14 mouse cellular contexts compared by ENCODE assay signal in the genomic region with DNA sequence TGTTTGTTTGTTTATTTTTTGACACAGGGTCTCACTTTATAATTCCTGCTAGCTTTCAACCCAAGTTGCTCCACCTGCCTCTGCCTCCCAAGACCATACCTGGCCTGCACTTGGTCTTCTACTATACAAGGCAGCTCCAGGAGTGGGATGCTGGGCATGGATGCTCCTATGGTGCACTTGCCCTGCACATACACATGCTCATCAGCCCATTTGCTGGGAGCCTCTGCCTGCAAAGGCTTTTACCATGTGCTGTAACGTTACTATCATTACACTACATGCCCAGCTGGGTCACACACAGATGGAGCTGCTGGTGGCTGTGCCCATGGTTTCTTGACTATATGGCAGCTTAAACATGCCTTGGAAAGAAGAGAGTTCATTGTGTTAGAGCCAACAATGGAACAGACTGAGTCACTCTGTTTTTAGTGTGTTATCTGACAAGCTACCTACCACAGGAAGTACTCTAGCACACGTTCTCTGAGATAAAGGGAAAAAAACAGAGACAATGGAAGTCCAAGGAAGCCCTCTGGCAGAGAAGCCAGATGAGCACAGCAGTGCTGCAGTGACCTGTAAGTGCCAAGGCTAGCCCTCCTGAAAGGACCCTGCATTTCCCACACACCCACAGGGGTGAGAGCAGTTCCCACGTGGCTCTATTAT. TPM values are rescaled to one million over a fixed set of nuclear protein-coding genes. Genes with fewer than 3 reads are reported as not detected.
DNase-seq lines count a peak whose midpoint lies in the region; ATAC-seq and TF ChIP-seq lines count a peak whose summit lies in the region.
"Had no signal": no experiment of that assay in that cellular context is flagged by ENCODE, and none has a peak within 500 bp of the region (broad histone marks: within the 10 kb centered on the region; RNA-seq: fewer than 3 reads in every experiment).

No protein-coding gene starts in this region.

- TF ChIP-seq POLR2A in kidney, adult 2 months (IDR thresholded peaks at IDR 0.05; ENCODE audit: low read depth, low read length), result no peak

- H3K4me1 ChIP-seq in heart, embryonic 16.5 days (ENCODE audit: control insufficient read depth, insufficient read depth, low read length), result peaks cover 7% of the 10 kb centered on the region; the same call in 1 of the 2 replicates
- H3K4me1 ChIP-seq in kidney, adult 2 months (ENCODE audit: control insufficient read depth, insufficient read depth, low read length), result no peaks in the 10 kb centered on the region

- no peaks in the 10 kb centered on the region for H3K9me3 ChIP-seq in heart, embryonic 16.5 days (replicated peaks; ENCODE audit: control insufficient read depth, low read length)
- H3K9me3 ChIP-seq: forebrain, embryonic 15.5 days; hindbrain, embryonic 15.5 days had no signal

- H3K4me3 ChIP-seq in heart, embryonic 16.5 days (ENCODE audit: low read length), result no peak overlapping the region
- no peak overlapping the region for H3K4me3 ChIP-seq in kidney, adult 2 months (ENCODE audit: insufficient read depth, low read depth, low read length)
- H3K4me3 ChIP-seq: forebrain, embryonic 15.5 days; hindbrain, embryonic 15.5 days had no signal

- 41% methylated on average over 3 of the region's 3 CpGs for WGBS in heart, embryonic 16.5 days
- WGBS in kidney, adult 2 months, result 67% methylated on average over 3 of the region's 3 CpGs

- H3K27me3 ChIP-seq in heart, embryonic 16.5 days (ENCODE audit: control insufficient read depth, insufficient read depth, low read length), result no peaks in the 10 kb centered on the region
- H3K27me3 ChIP-seq in kidney, adult 2 months (replicated peaks; ENCODE audit: control insufficient read depth, insufficient read depth, low read length), result no peaks in the 10 kb centered on the region
- H3K27me3 ChIP-seq: forebrain, embryonic 15.5 days; hindbrain, embryonic 15.5 days had no signal

- H3K36me3 ChIP-seq in heart, embryonic 16.5 days (ENCODE audit: control insufficient read depth, insufficient read depth), result peaks cover 43% of the 10 kb centered on the region
- H3K36me3 ChIP-seq in kidney, adult 2 months (ENCODE audit: control insufficient read depth, insufficient read depth, low read length), result peaks cover 6% of the 10 kb centered on the region

- ATAC-seq in heart, embryonic 16.5 days (replicated peaks; ENCODE audit: extremely low read depth, insufficient read depth, low FRiP score), result no peak
- peak; percentile 87 for ATAC-seq in common myeloid progenitor, adult 5-6 weeks (replicated peaks; ENCODE audit: low read depth, poor library complexity, severe bottlenecking)
- ATAC-seq: forebrain, embryonic 15.5 days had no signal

- peak overlapping the region; percentile 41; the same call in 1 of the 2 replicates for H3K27ac ChIP-seq in heart, embryonic 16.5 days (ENCODE audit: low read length)
- H3K27ac ChIP-seq in kidney, adult 2 months (ENCODE audit: insufficient read depth, low read depth, low read length), result no peak overlapping the region
- H3K27ac ChIP-seq: forebrain, embryonic 15.5 days; hindbrain, embryonic 15.5 days had no signal

- DNase-seq in heart, adult 9 months (ENCODE audit: low spot score in 2 of 2), result no peak
- DNase-seq in 416B (ENCODE audit: low read depth), result peak; percentile 89
- peak; percentile 20 for DNase-seq in CD4-positive, CD25-positive, alpha-beta regulatory T cell, adult 2 months (ENCODE audit: low read depth, low spot score)
- no peak for DNase-seq in kidney, adult 2 months
- DNase-seq in left cerebral cortex, postnatal 25 days (ENCODE audit: low spot score in 2 of 2), result no peak
- DNase-seq: cerebellum, adult 2 months; lung, adult 18-20 months; right cerebral cortex, postnatal 4 days; thymus, postnatal 14 days had no signal

- TF ChIP-seq CTCF in kidney, adult 2 months (conservative IDR thresholded peaks at IDR 0.05; ENCODE audit: insufficient read depth, insufficient read length, low read depth, low read length), result no peak

- H3K4me2 ChIP-seq in heart, embryonic 16.5 days (ENCODE audit: low read depth, low read length), result no peak overlapping the region
- H3K4me2 ChIP-seq: forebrain, embryonic 15.5 days; heart, embryonic 11.5 days; hindbrain, embryonic 15.5 days had no signal

- intact Hi-C loops in left cerebral cortex, postnatal 25 days (cut with DNase I), result no loop called here

- H3K9ac ChIP-seq in heart, embryonic 16.5 days (ENCODE audit: low read length), result no peak overlapping the region
- H3K9ac ChIP-seq: forebrain, embryonic 15.5 days; hindbrain, embryonic 15.5 days had no signal

RNA-seq across cellular contexts. Expression of a gene that starts 12.4 kb away (rescaled TPM):
- polyA plus RNA-seq in heart, embryonic 16.5 days (2015; fragmentation: Nextera tagmentation; extraction: Ambion mirVana), result 76.6 and 78.7 TPM in 2 replicates
- 18.4 and 22.3 TPM in 2 replicates for total RNA-seq in common myeloid progenitor, adult 5-6 weeks (2017)
- 125 and 145 TPM in 2 replicates for polyA plus RNA-seq in kidney, adult 2 months (2012; rRNA removed)
- 10 to 100 TPM in 1 of 2 experiments, 1 to 10 TPM in 1; 8.7 to 13.0 TPM for total RNA-seq in left cerebral cortex, postnatal 25 days (2021)

RNA-seq across cellular contexts. Expression of a gene that starts 17.6 kb away (rescaled TPM):
- polyA plus RNA-seq in heart, embryonic 16.5 days (2015; fragmentation: Nextera tagmentation; extraction: Ambion mirVana), result 42.2 and 49.2 TPM in 2 replicates
- 9.4 and 13.5 TPM in 2 replicates for total RNA-seq in common myeloid progenitor, adult 5-6 weeks (2017)
- polyA plus RNA-seq in kidney, adult 2 months (2012; rRNA removed), result 67.2 and 71.2 TPM in 2 replicates
- 100 to 1,000 TPM; 165 to 179 TPM for total RNA-seq in left cerebral cortex, postnatal 25 days (2021)

RNA-seq across cellular contexts. Expression of a gene that starts 56.1 kb away (rescaled TPM):
- 28.6 and 29.6 TPM in 2 replicates for polyA plus RNA-seq in heart, embryonic 16.5 days (2015; fragmentation: Nextera tagmentation; extraction: Ambion mirVana)
- 16.2 and 29.3 TPM in 2 replicates for total RNA-seq in common myeloid progenitor, adult 5-6 weeks (2017)
- polyA plus RNA-seq in kidney, adult 2 months (2012; rRNA removed), result 26.7 and 28.2 TPM in 2 replicates
- total RNA-seq in left cerebral cortex, postnatal 25 days (2021), result 10 to 100 TPM; 33.3 to 33.9 TPM

Comparison
In these comparisons a context has a peak if more than half of its experiments do, and no peak if none do; other contexts are left out.
1. DNase-seq: peak in 416B (single experiment) and CD4-positive, CD25-positive, alpha-beta regulatory T cell, adult 2 months (single experiment); none in heart, adult 9 months (0 of 2), kidney, adult 2 months (single experiment) and left cerebral cortex, postnatal 25 days (0 of 2).
2. RNA of a gene that starts 17.6 kb away (total RNA-seq): 165 to 179 TPM in left cerebral cortex, postnatal 25 days; 9.4 to 13.5 TPM in common myeloid progenitor, adult 5-6 weeks; every median in the first group is over 10 times any median in the second.